Mouse (Mus musculus): Measurements from ENCODE around the gene Selenof. TPM values are rescaled to one million over a fixed set of nuclear protein-coding genes. Genes with fewer than 3 reads are reported as not detected.

Gene Selenof
- total and polyA plus RNA-seq, 3 experiments, result 265 to 1,760 (median 316) TPM

DNA sequence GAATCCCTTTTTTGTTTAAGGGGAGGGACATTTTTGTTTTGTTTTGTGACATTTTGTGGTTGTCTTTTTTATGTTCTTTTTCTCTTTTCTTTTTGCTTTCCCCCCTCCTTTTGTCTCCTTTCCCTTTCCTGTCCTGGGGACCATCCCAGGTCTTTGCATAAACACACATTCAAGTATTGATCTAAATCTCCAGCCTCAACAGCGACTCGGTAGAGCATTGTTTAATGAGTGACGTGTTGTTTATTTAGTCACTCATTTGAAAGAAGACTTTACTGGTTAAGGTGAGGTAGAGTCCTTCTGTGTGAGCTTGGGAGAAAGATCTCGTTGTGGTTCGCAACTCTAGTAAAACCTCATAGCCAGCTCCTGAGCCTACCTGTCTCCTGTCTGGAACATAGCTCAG lies 13.7 kb downstream of the Selenof start:
- H3K36me3 ChIP-seq (ENCODE audit: control insufficient read depth in 1 of 2, insufficient read depth in 2 of 2, low read length in 2 of 2), result peaks cover 25 to 42% of the 10 kb centered on the region in 2 experiments
- H3K4me1 ChIP-seq (ENCODE audit: control insufficient read depth in 1 of 2, insufficient read depth in 2 of 2, low read length in 2 of 2), result peaks cover 9 to 10% of the 10 kb centered on the region in 2 experiments
- H3K27ac ChIP-seq (ENCODE audit: control insufficient read depth, low read depth, low read length), result no peak overlapping the region

DNA sequence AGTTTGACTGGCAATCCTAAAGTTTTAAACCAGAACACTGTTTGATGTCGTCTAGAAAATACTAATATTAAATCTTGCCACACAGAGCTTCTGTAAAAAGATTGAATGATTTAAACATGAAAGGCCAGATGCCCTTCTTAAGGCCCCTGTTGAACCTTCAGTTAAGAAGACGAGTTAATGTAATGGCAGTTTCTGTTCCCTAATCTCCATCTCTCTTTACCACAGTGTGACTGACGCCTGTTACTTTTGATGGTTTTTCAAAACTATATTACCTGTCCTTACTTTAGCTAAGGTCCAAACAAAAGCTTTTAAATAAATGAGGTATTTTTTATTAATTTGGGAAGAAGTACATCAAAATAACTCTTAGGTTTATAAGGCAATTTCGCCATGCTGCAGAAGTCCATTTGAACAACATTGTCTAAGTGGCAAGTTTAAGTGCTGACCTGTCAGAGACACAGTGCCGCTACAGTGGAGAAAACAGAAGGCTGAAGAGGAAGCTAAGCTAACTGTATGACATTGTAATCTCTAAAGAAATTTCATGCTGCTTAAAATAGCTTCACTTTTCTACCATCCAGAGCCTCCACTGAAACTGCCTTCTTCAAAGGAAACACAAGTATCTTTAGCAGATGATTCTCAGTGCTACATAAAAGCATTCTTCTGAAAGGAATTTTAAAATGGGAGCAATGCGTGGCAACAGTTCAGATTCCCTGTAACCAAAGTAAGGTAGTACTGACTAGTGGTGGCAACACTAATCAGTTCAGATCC lies 14.9 kb downstream of the Selenof start:
- no peak overlapping the region for H3K9ac ChIP-seq (ENCODE audit: control insufficient read depth, low read depth, low read length, poor library complexity, severe bottlenecking)
- DNase-seq (ENCODE audit: low read depth, low spot score), result no peak
- no peak overlapping the region for H3K27ac ChIP-seq (ENCODE audit: control insufficient read depth, low read depth, low read length)
- H3K36me3 ChIP-seq (ENCODE audit: control insufficient read depth in 1 of 2, insufficient read depth in 2 of 2, low read length in 2 of 2), result peaks cover 20 to 34% of the 10 kb centered on the region in 2 experiments
- H3K9me3 ChIP-seq (replicated peaks; ENCODE audit: insufficient read depth, low read length), result no peaks in the 10 kb centered on the region
- no peak overlapping the region for H3K4me3 ChIP-seq (ENCODE audit: control insufficient read depth in 1 of 2, insufficient read depth in 1 of 2, low read depth in 2 of 2, low read length in 2 of 2)
- peaks cover 11% of the 10 kb centered on the region for H3K79me2 ChIP-seq (ENCODE audit: control insufficient read depth, insufficient read depth, low read length, poor library complexity)
- peaks cover 9 to 10% of the 10 kb centered on the region in 2 experiments for H3K4me1 ChIP-seq (ENCODE audit: control insufficient read depth in 1 of 2, insufficient read depth in 2 of 2, low read length in 2 of 2)
- TF ChIP-seq USF1 (IDR thresholded peaks at IDR 0.05; ENCODE audit: low read depth, low read length), result no peak
- no peak for TF ChIP-seq TBP (IDR thresholded peaks at IDR 0.05; ENCODE audit: low read depth, low read length)
- no peaks in the 10 kb centered on the region for H3K27me3 ChIP-seq (ENCODE audit: control insufficient read depth in 1 of 2, insufficient read depth in 2 of 2, low read length in 2 of 2)

More for the DNA sequence above, 13.7 kb downstream of the Selenof start:
- H3K27me3 ChIP-seq (ENCODE audit: control insufficient read depth in 1 of 2, insufficient read depth in 2 of 2, low read length in 2 of 2), result no peaks in the 10 kb centered on the region
- H3K9me3 ChIP-seq (replicated peaks; ENCODE audit: insufficient read depth, low read length), result no peaks in the 10 kb centered on the region
- H3K9ac ChIP-seq (ENCODE audit: control insufficient read depth, low read depth, low read length, poor library complexity, severe bottlenecking), result no peak overlapping the region
- DNase-seq (ENCODE audit: low read depth, low spot score), result no peak
- peaks cover 16% of the 10 kb centered on the region for H3K79me2 ChIP-seq (ENCODE audit: control insufficient read depth, insufficient read depth, low read length, poor library complexity)
- TF ChIP-seq HCFC1 (IDR thresholded peaks at IDR 0.05; ENCODE audit: low read depth, low read length) (no peak), TBP (IDR thresholded peaks at IDR 0.05; ENCODE audit: low read depth, low read length) (no peak), SMC3 (IDR thresholded peaks at IDR 0.05; ENCODE audit: low read depth, low read length) (no peak), ETS1 (IDR thresholded peaks at IDR 0.05; ENCODE audit: low read depth, low read length) (no peak), ZC3H11A (IDR thresholded peaks at IDR 0.05; ENCODE audit: low read depth, low read length) (no peak), ZNF384 (IDR thresholded peaks at IDR 0.05; ENCODE audit: low read depth, low read length) (no peak), ZMIZ1 (IDR thresholded peaks at IDR 0.05; ENCODE audit: low read depth, low read length) (no peak), ZKSCAN1 (IDR thresholded peaks at IDR 0.05; ENCODE audit: low read depth, low read length) (no peak), TCF12 (IDR thresholded peaks at IDR 0.05; ENCODE audit: low read depth, low read length) (no peak), CHD1 (IDR thresholded peaks at IDR 0.05; ENCODE audit: low read depth, low read length) (no peak), GABPA (IDR thresholded peaks at IDR 0.05; ENCODE audit: low read depth, low read length) (no peak), USF1 (IDR thresholded peaks at IDR 0.05; ENCODE audit: low read depth, low read length) (no peak), POLR2AphosphoS5 (IDR thresholded peaks at IDR 0.05; ENCODE audit: borderline replicate concordance, low read depth, low read length) (no peak), SIN3A (IDR thresholded peaks at IDR 0.05; ENCODE audit: low read length) (no peak), EP300 (IDR thresholded peaks at IDR 0.05; ENCODE audit: low read depth in 1 of 2, low read length in 2 of 2) (no peak), CTCF (IDR thresholded peaks at IDR 0.05 in 2 of 3, conservative IDR thresholded peaks at IDR 0.05 in 1 of 3; ENCODE audit: control insufficient read depth in 1 of 3, insufficient read depth in 1 of 3, low read depth in 2 of 3, low read length in 3 of 3, poor library complexity in 1 of 3, severe bottlenecking in 1 of 3) (no peak)
- no peak overlapping the region for H3K4me3 ChIP-seq (ENCODE audit: control insufficient read depth in 1 of 2, insufficient read depth in 1 of 2, low read depth in 2 of 2, low read length in 2 of 2)

Data from MEL (cell line).